Mouse (Mus musculus) embryo, embryonic 9.5 days (tissue): ENCODE measurements around the gene Shc3.

Source experiments
- DNase-seq: peaks from one replicate; pipeline ENCODE4 v3.0.0-alpha.2; 2017; ENCODE audit errors: extremely low spot score

Shc3 gene

GRCm38 (mm10) chr13:51568911-51569684 is at the start of gene Shc3:
Gene Shc3, minus strand, starts transcription at chr13:51569419.
- DNase-seq: peak; percentile 81

- DNase-seq: no peak
These were observed 49.4 kb upstream of the Shc3 start for GRCm38 (mm10) chr13:51618602-51619001.

- peak; percentile 77 for DNase-seq
These were observed 48.6 kb upstream of the Shc3 start for GRCm38 (mm10) chr13:51617861-51618260.

DNA sequence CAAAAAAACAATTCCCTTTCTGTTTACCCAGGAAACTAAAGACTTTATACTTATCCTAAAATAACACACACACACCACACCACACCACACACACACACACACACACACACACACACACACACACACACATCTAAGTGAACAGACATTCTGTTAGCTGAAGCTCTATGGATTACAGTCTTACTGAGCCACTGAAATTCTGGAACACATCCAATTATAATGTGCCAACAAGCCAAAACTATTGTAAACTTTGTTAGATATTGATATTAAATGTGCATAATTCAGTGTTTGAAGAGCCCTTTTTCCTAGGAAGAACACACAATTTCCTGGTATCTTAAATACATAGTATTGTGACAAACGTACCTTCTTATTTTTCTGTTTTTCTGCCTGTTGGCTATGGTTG is 48.1 kb upstream of the Shc3 start:
- no peak for DNase-seq

DNA sequence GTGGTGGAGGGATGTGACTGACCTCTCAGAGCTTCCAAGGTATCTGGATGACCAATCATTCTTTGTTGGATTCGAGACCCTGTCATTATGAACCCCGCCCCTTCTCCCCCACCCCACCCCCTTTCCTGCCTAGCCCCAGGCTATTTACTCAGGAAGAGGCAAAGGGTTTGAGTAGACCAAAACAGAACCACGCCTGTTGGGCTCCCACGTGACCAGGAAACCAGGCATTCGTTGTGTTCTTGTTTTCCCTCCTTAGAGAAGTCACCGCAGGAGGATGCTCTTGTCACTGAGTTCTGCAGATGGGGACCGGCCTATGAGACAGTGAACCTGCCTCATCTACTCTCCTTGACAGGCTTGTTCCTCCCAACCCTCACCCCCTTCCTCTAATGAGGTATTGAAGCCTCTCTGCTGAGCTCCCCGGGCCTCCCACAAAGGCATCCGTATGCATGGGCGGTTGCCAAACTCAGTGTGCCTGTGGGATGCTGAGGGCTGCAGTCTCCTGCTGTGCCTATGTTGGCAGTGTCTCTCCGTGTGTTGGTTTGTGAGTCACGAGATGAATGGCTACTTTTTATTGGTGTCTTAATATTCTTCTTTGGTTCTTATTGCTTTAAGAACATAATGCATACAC is 47.3 kb upstream of the Shc3 start:
- no peak for DNase-seq

DNA sequence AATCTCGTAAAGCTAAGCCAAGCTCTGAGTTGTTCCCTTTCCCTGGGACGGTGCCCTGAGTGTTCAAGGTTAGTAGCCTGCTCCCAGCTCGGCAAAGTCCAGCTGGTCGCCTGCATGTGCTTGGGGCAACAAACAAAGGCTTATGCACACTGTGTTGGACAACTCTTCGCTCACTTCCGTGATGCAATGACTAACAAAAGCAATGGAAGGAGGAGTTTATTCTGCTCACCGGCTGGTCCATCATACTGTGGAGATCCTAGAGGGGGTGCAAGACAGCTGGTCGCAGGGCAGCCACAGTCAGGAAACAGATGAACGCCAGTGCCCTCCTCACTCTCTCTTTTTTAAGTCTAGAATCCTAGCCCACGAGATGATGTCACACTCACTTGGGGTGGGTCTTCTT is 46.6 kb upstream of the Shc3 start:
- no peak for DNase-seq

DNA sequence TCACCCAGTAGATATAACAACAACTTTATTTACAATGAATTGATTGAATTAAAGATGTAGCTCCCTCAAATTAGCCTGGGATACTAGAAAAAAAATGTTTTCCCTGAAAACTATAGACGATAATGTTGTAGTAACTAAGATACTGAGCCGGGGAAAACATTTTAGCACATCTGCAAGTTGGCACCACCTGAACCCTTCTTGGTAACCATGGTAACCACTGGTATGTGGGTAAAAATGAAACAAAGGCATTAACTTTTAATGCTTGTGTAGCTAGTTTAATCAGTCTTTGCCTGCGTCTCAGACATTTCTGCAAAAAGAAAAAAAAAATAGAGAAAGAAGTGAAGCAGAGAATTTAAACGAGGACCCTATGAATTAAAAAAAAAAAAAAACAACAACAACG is 42.3 kb upstream of the Shc3 start:
- no peak for DNase-seq

DNA sequence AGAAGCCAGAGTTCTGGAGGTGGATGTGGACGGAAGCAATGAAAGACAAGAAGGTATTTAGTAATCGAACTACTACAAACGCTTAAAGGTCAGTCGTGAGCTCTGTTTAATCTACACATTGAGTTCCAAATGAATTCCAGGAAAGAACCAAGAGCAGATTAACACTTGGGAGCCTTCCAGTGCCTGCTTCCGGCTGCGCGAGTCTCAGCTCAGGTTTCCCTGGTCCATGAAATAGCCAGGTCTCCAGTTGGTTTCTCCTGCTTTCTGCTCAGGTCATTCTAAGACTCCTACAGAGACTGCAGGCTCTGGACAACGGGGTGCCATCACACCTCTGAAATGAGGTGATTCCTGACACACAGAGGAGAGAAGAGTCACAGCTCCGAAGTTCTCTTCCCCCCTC is 41.8 kb upstream of the Shc3 start:
- DNase-seq: no peak

GRCm38 (mm10) chr13:51609231-51609630 is 40.0 kb upstream of the Shc3 start:
- no peak for DNase-seq

DNA sequence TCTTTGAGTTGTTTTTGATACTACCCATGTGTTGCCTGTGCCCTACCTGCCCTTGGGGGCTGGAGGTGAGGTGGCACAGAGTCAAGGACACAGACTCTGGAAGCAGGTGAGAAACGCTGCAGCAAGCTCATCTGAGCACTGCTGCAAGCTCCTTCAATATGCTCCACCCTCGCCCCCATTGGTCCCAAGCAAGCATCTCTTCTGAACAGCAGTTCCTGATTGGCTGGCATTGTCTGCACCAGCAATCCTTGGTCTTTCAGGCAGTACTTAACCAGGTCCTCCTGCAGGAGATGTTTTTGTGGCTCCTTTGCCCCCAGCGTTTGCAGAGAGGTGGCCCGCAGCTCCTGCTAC is 34.6 kb upstream of the Shc3 start:
- no peak for DNase-seq

GRCm38 (mm10) chr13:51603221-51603893 is 34.1 kb upstream of the Shc3 start:
- DNase-seq: peak; percentile 43

- no peak for DNase-seq
These were observed 33.5 kb upstream of the Shc3 start for GRCm38 (mm10) chr13:51602764-51603163.

DNA sequence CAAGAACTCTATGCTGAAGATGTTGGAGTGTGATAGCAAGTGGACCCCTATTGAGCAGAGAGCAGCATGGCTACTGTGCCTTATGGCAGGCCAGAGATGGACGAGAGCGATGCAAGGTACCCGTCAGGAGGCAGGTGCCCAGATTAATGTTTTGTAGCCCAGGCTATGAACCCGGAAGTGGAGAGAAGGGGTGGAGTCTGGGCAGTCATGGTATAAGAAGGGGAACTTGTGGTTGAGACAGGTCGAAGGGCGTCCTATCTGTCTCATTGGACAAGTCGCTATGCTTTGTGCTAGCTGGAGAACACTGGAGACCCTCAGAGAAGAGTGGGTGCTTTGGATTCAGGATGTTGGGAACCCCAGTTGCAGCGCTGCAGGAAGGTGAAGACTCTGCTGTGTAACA is 30.9 kb upstream of the Shc3 start:
- no peak for DNase-seq

GRCm38 (mm10) chr13:51598063-51598462 is 28.8 kb upstream of the Shc3 start:
- no peak for DNase-seq

DNA sequence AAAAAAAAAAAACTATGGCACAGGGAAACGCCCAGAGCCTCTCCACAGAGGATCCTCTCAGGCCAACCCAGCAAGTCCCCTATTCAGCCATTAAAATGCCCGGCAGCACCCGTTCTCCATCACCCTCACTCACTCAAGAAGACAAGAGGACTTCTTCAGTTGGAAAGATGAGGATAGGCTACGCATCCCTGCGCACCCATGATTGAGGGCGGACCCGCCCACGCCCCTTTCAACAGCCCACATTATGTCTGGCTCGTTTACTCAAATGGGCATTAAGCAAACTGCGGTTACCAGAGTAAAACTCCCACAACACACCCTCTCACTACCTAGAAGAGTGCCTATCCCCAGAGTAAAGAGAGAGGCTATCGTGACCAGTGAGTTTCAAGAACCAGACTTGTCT is 26.2 kb upstream of the Shc3 start:
- DNase-seq: no peak

GRCm38 (mm10) chr13:51594656-51595311 is 25.6 kb upstream of the Shc3 start:
- DNase-seq: peak; percentile 62

GRCm38 (mm10) chr13:51588005-51588404 is 18.8 kb upstream of the Shc3 start:
- DNase-seq: no peak

GRCm38 (mm10) chr13:51582204-51582603 is 13.0 kb upstream of the Shc3 start:
- no peak for DNase-seq

GRCm38 (mm10) chr13:51580263-51581044 is 11.2 kb upstream of the Shc3 start:
- peak; percentile 64 for DNase-seq

GRCm38 (mm10) chr13:51573849-51574248 is 4.6 kb upstream of the Shc3 start:
- peak; percentile 12 for DNase-seq

GRCm38 (mm10) chr13:51570111-51570510 is 892 bp upstream of the Shc3 start:
- DNase-seq: peak; percentile 17

GRCm38 (mm10) chr13:51569685-51570068 is 458 bp upstream of the Shc3 start:
- no peak for DNase-seq
